Mouse (Mus musculus): ENCODE measurements around the gene Cytip. TPM values are rescaled to one million over a fixed set of nuclear protein-coding genes. Genes with fewer than 3 reads are reported as not detected.

Cytip gene
- total and polyA plus RNA-seq, 2 experiments from 2014 or later, result 0.49 TPM; not detected in 1

GRCm38 (mm10) chr2:58157466-58157865 lies 37.9 kb downstream of the Cytip start:
- H3K9me3 ChIP-seq (replicated peaks; ENCODE audit: control insufficient read depth, low read length), result no peaks in the 10 kb centered on the region
- TF ChIP-seq CTCF (IDR thresholded peaks at IDR 0.05; ENCODE audit: low read depth) (no peak), EP300 (IDR thresholded peaks at IDR 0.05; ENCODE audit: low read depth) (no peak)
- H3K27me3 ChIP-seq (ENCODE audit: control insufficient read depth, insufficient read depth, low read length), result no peaks in the 10 kb centered on the region
- DNase-seq (ENCODE audit: low spot score) (no peak), ATAC-seq (ENCODE audit: insufficient read depth, low read depth) (no peak)
- peak overlapping the region; percentile 25; the same call in 1 of the 2 replicates for H3K4me2 ChIP-seq (ENCODE audit: low read depth, low read length)
- no peaks in the 10 kb centered on the region; the same call in 1 of the 2 replicates for H3K4me1 ChIP-seq (ENCODE audit: control insufficient read depth, insufficient read depth)
- no peaks in the 10 kb centered on the region for H3K36me3 ChIP-seq (replicated peaks; ENCODE audit: control insufficient read depth, insufficient read depth, low read length)
- peak overlapping the region; percentile 70; the same call in 1 of the 2 replicates for H3K27ac ChIP-seq (ENCODE audit: low read depth)
- 87% methylated on average over 5 of the region's 5 CpGs for WGBS
- no peak overlapping the region for H3K9ac ChIP-seq (replicated peaks; ENCODE audit: low read depth, low read length)
- H3K4me3 ChIP-seq (ENCODE audit: low read depth, low read length), result no peak overlapping the region

- TF ChIP-seq CTCF (IDR thresholded peaks at IDR 0.05; ENCODE audit: low read depth), result no peak
- TF ChIP-seq EP300 (IDR thresholded peaks at IDR 0.05; ENCODE audit: low read depth), result no peak
- no peaks in the 10 kb centered on the region for H3K36me3 ChIP-seq (replicated peaks; ENCODE audit: control insufficient read depth, insufficient read depth, low read length)
- no peaks in the 10 kb centered on the region for H3K9me3 ChIP-seq (replicated peaks; ENCODE audit: control insufficient read depth, low read length)
- no peaks in the 10 kb centered on the region; the same call in 1 of the 2 replicates for H3K4me1 ChIP-seq (ENCODE audit: control insufficient read depth, insufficient read depth)
- H3K4me2 ChIP-seq (ENCODE audit: low read depth, low read length), result peak overlapping the region; percentile 38; the same call in 1 of the 2 replicates
- peak; percentile 41; the same call in 1 of the 2 replicates for ATAC-seq (ENCODE audit: insufficient read depth, low read depth)
- H3K9ac ChIP-seq (replicated peaks; ENCODE audit: low read depth, low read length), result no peak overlapping the region
- peak overlapping the region; percentile 70; the same call in 1 of the 2 replicates for H3K27ac ChIP-seq (ENCODE audit: low read depth)
- no peaks in the 10 kb centered on the region for H3K27me3 ChIP-seq (ENCODE audit: control insufficient read depth, insufficient read depth, low read length)
- peak overlapping the region; percentile 4; the same call in 1 of the 2 replicates for H3K4me3 ChIP-seq (ENCODE audit: low read depth, low read length)
- 55% methylated on average over 5 of the region's 5 CpGs for WGBS
- no peak for DNase-seq (ENCODE audit: low spot score)
These were observed 38.6 kb downstream of the Cytip start for GRCm38 (mm10) chr2:58156495-58157392.

GRCm38 (mm10) chr2:58156108-58156415 lies 39.3 kb downstream of the Cytip start:
- TF ChIP-seq CTCF (IDR thresholded peaks at IDR 0.05; ENCODE audit: low read depth), result no peak
- no peak for TF ChIP-seq EP300 (IDR thresholded peaks at IDR 0.05; ENCODE audit: low read depth)
- H3K4me1 ChIP-seq (ENCODE audit: control insufficient read depth, insufficient read depth), result no peaks in the 10 kb centered on the region; the same call in 1 of the 2 replicates
- H3K27ac ChIP-seq (ENCODE audit: low read depth), result peak overlapping the region; percentile 50; the same call in 1 of the 2 replicates
- H3K4me3 ChIP-seq (ENCODE audit: low read depth, low read length), result peak overlapping the region; percentile 4; the same call in 1 of the 2 replicates
- peak overlapping the region; percentile 38; the same call in 1 of the 2 replicates for H3K4me2 ChIP-seq (ENCODE audit: low read depth, low read length)
- H3K9ac ChIP-seq (replicated peaks; ENCODE audit: low read depth, low read length), result no peak overlapping the region
- no peaks in the 10 kb centered on the region for H3K9me3 ChIP-seq (replicated peaks; ENCODE audit: control insufficient read depth, low read length)
- no peak for DNase-seq (ENCODE audit: low spot score)
- H3K27me3 ChIP-seq (ENCODE audit: control insufficient read depth, insufficient read depth, low read length), result no peaks in the 10 kb centered on the region
- ATAC-seq (ENCODE audit: insufficient read depth, low read depth), result no peak
- no peaks in the 10 kb centered on the region for H3K36me3 ChIP-seq (replicated peaks; ENCODE audit: control insufficient read depth, insufficient read depth, low read length)
- 70% methylated on average over 5 of the region's 5 CpGs for WGBS

DNA sequence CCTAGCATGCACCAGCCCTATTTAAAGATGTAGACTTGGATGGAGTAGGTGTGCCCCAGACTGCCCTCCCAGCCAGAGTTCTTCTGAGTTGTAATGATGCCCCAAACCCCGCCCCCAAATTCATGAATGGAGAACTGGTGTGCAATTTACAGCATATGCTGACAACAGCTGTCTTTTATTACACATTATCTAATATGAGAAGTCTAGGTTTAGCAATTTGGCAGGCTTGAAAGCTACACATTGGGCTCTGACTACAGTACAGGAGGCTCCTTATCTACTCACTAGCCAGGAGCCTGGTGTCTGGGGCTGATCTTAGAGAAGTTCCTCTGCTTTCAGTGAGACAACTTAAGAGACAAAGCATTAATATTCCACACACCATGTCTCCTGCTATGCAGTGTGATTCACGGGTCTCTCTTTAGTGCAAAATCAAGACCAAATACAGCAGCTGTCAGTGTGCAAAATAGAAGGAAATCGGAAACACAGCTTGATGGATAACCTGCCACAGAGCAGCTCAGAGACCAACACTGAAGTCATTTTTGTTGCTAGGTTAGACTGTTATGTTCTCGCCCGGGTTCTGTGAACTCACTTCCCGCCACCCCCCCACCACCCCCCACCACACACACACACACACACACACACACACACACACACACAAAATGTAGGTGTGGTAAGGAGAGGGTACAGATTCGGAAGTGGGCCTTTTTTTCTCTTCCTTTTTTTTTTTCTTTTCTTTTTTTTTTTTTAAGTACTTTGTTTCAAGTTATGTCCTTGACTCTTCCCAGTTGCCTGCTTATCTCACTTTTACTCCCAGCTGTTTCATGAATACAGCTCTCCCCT lies 39.8 kb downstream of the Cytip start:
- no peaks in the 10 kb centered on the region; the same call in 1 of the 2 replicates for H3K4me1 ChIP-seq (ENCODE audit: control insufficient read depth, insufficient read depth)
- peak overlapping the region; percentile 50; the same call in 1 of the 2 replicates for H3K27ac ChIP-seq (ENCODE audit: low read depth)
- H3K9ac ChIP-seq (replicated peaks; ENCODE audit: low read depth, low read length), result no peak overlapping the region
- ATAC-seq (ENCODE audit: insufficient read depth, low read depth), result no peak
- WGBS, result 57% methylated on average over 7 of the region's 7 CpGs
- H3K4me3 ChIP-seq (ENCODE audit: low read depth, low read length), result peak overlapping the region; percentile 4; the same call in 1 of the 2 replicates
- no peaks in the 10 kb centered on the region for H3K9me3 ChIP-seq (replicated peaks; ENCODE audit: control insufficient read depth, low read length)
- no peaks in the 10 kb centered on the region for H3K27me3 ChIP-seq (ENCODE audit: control insufficient read depth, insufficient read depth, low read length)
- H3K4me2 ChIP-seq (ENCODE audit: low read depth, low read length), result peak overlapping the region; percentile 38; the same call in 1 of the 2 replicates
- no peak for DNase-seq (ENCODE audit: low spot score)
- TF ChIP-seq EP300 (IDR thresholded peaks at IDR 0.05; ENCODE audit: low read depth) (no peak), CTCF (IDR thresholded peaks at IDR 0.05; ENCODE audit: low read depth) (no peak)
- H3K36me3 ChIP-seq (replicated peaks; ENCODE audit: control insufficient read depth, insufficient read depth, low read length), result no peaks in the 10 kb centered on the region

- H3K36me3 ChIP-seq (replicated peaks; ENCODE audit: control insufficient read depth, insufficient read depth, low read length), result no peaks in the 10 kb centered on the region
- no peaks in the 10 kb centered on the region for H3K9me3 ChIP-seq (replicated peaks; ENCODE audit: control insufficient read depth, low read length)
- no peak for TF ChIP-seq CTCF (IDR thresholded peaks at IDR 0.05; ENCODE audit: low read depth)
- TF ChIP-seq EP300 (IDR thresholded peaks at IDR 0.05; ENCODE audit: low read depth), result no peak
- ATAC-seq (ENCODE audit: insufficient read depth, low read depth) (no peak), DNase-seq (ENCODE audit: low spot score) (no peak)
- no peak overlapping the region for H3K4me2 ChIP-seq (ENCODE audit: low read depth, low read length)
- no peak overlapping the region for H3K4me3 ChIP-seq (ENCODE audit: low read depth, low read length)
- no peaks in the 10 kb centered on the region for H3K27me3 ChIP-seq (ENCODE audit: control insufficient read depth, insufficient read depth, low read length)
- no peak overlapping the region for H3K27ac ChIP-seq (ENCODE audit: low read depth)
- no peak overlapping the region for H3K9ac ChIP-seq (replicated peaks; ENCODE audit: low read depth, low read length)
- H3K4me1 ChIP-seq (ENCODE audit: control insufficient read depth, insufficient read depth), result no peaks in the 10 kb centered on the region
- 81% methylated on average over 1 of the region's 1 CpGs for WGBS
These were observed 40.8 kb downstream of the Cytip start for GRCm38 (mm10) chr2:58154555-58154954.
